Mouse (Mus musculus) embryonic fibroblast, embryonic 13.5 days (primary cell): ENCODE measurements around the gene Fhl2.

ENCODE experiments used
- CTCF ChIP-seq: IDR thresholded peaks from 2 replicates; pipeline ENCODE4 v1.5.1; 2011; ENCODE audit warnings: mild to moderate bottlenecking, control low read depth, low read length, moderate library complexity, borderline replicate concordance; ENCODE audit not compliant: insufficient read depth
- POLR2A ChIP-seq: IDR thresholded peaks from 2 replicates; pipeline ENCODE4 v1.6.1; 2011; ENCODE audit warnings: low read depth, mild to moderate bottlenecking, control low read depth, low read length, moderate library complexity

- TF ChIP-seq POLR2A (no peak), CTCF (peak; percentile 18; the same call in 1 of the 2 replicates)
Measured at GRCm38 (mm10) chr1:43138268-43138812, 58.4 kb downstream of the Fhl2 start.
